Mouse (Mus musculus) spleen, adult 2 months (tissue): ENCODE data around the gene Rbks. TPM values are rescaled to one million over a fixed set of nuclear protein-coding genes. Genes with fewer than 3 reads are reported as not detected.

Experiments used
- DNase-seq, 2 experiments: peaks; one replicate each; pipeline versions ENCODE4 v3.0.0 to v3.0.0-alpha.2; 2012 to 2021; ENCODE audit warnings: low spot score in 2 of 2, low read depth in 1 of 2
- H3K27ac ChIP-seq: fragments of 200-500 bp; 2 replicates; pipeline ENCODE4 v1.5.1; 2012; ENCODE audit warnings: low read length, inconsistent platforms; ENCODE audit not compliant: insufficient read depth
- H3K27me3 ChIP-seq: fragments of 200-500 bp; 2 replicates; pipeline ENCODE4 v1.6.1; 2012; ENCODE audit warnings: mild to moderate bottlenecking, moderate library complexity, low read length, inconsistent platforms; ENCODE audit not compliant: control insufficient read depth, insufficient read depth
- H3K36me3 ChIP-seq: fragments of 200-500 bp; 2 replicates; pipeline ENCODE4 v1.6.1; 2012; ENCODE audit warnings: mild to moderate bottlenecking, low read length, inconsistent platforms; ENCODE audit not compliant: control insufficient read depth, insufficient read depth
- H3K4me1 ChIP-seq: fragments of 200-500 bp; 2 replicates; pipeline ENCODE4 v1.6.1; 2011; ENCODE audit warnings: inconsistent platforms; ENCODE audit not compliant: control insufficient read depth, insufficient read depth, insufficient read length
- H3K4me3 ChIP-seq: fragments of 200-500 bp; 2 replicates; pipeline ENCODE4 v1.5.1; 2011; ENCODE audit warnings: mild to moderate bottlenecking, inconsistent platforms; ENCODE audit not compliant: insufficient read depth, insufficient read length; ENCODE audit errors: extremely low read depth
- CTCF ChIP-seq: fragments of 200-500 bp; IDR thresholded peaks from 2 replicates; pipeline ENCODE4 v1.5.1; 2011; ENCODE audit warnings: mild to moderate bottlenecking, inconsistent platforms; ENCODE audit not compliant: insufficient read depth, insufficient read length, insufficient replicate concordance; ENCODE audit errors: extremely low read depth
- POLR2A ChIP-seq: fragments of 200-500 bp; IDR thresholded peaks from 2 replicates; pipeline ENCODE4 v1.6.1; 2011; ENCODE audit warnings: low read depth, low read length, inconsistent platforms
- WGBS: fragments of 180-500 bp; shearing (Covaris S2); methylation state at CpG from one replicate; pipeline ENCODE4 v1.1.7; 2018; 5-methylcytosine and 5-hydroxymethylcytosine counted together
- polyA plus RNA-seq: library from polyadenylated mRNA; depleted of rRNA; stranded (reverse); fragments of >200 nt; gene quantifications from 2 replicates; pipeline ENCODE4 v1.2.3, GENCODE M21; 2012

The Rbks gene
- polyA plus RNA-seq, 1 experiment, result 4.0 TPM

DNA sequence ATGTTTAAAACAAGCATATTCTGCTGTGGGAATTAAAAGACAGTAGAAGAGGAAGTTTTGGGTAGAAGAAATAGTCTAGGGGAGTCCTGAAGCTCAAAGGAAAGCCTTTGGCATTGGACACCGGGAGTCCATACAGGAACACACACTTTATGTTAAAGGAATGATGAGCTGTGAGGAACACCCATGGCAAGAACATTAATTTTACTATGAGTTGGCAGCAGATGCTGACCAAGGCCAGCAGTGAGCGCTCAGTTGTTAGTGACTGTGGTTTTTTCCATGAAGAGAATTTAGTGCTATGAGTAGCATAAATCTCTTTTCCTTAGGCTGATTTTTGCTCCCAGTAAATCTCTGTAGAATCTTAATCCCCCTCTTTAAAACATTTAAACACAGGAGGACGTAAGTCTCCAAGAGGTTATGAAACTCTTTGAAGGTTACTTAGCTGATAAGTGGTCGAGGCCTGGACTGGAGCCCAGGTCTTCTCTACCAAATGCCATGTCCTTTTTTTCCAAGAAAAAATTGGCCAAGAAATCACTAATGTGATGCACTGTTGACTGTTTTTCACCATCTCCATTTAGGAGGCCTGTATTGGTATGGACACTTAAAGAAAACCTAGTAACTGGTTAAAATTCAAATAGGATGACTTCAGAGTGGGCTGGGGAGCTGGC is 18.2 kb upstream of the Rbks start:
- peaks cover 5% of the 10 kb centered on the region; the same call in 1 of the 2 replicates for H3K4me1 ChIP-seq
- 83% methylated on average over 4 of the region's 4 CpGs for WGBS
- H3K36me3 ChIP-seq, result no peaks in the 10 kb centered on the region

DNA sequence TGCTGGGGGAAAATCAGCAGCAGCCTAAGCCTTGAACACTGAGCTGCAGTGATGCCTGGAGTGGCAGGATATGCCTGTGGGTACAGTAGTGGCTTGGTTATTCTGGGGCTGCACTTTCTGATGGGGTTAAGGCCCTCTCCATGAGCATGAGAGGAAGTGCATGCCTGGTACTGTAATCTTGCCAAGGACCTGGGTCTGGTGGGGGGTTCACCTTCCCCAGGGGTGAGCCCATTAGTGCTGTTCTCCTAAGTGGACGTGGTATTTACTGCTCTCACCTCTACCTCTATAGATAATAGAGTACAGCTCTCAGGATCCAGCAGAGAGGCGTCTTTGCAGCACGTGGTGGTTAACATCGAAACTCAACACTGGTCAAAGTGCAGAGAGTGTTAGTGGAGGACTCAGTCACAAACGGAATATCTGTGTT is 16.4 kb upstream of the Rbks start:
- Histone ChIP-seq H3K27me3 (no peaks in the 10 kb centered on the region), H3K4me3 (no peak overlapping the region), H3K4me1 (peaks cover 5% of the 10 kb centered on the region; the same call in 1 of the 2 replicates), H3K27ac (no peak overlapping the region), H3K36me3 (no peaks in the 10 kb centered on the region)
- WGBS, result 46% methylated on average over 5 of the region's 5 CpGs
- no peak for DNase-seq
- TF ChIP-seq CTCF (no peak), POLR2A (no peak)

More for the DNA sequence above, 18.2 kb upstream of the Rbks start:
- no peaks in the 10 kb centered on the region for H3K27me3 ChIP-seq
- no peak for DNase-seq
- no peak overlapping the region for H3K4me3 ChIP-seq
- TF ChIP-seq CTCF (no peak), POLR2A (no peak)
- H3K27ac ChIP-seq, result no peak overlapping the region

DNA sequence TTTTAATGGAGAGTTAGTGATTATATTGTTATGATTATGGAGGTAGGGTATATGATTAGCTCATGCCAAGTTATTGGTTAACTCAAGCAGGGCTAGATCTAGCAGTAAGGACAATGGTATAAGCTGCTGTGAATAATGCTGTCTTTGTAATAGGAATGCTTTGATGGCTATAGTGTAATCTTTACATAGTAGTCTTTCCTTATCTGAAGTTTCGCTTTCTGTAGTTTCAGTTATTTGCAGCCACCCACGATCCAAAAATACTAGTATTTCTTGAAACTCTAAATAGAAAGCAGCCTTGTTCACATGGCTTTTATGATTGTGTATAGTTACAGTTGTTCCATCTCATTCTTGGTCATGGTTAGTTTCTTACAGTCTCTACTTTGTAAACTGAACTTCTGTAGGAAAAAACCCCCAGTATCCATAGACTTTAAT is 15.9 kb upstream of the Rbks start:
- Histone ChIP-seq H3K4me1 (peaks cover 5% of the 10 kb centered on the region; the same call in 1 of the 2 replicates), H3K36me3 (no peaks in the 10 kb centered on the region), H3K27me3 (no peaks in the 10 kb centered on the region), H3K27ac (no peak overlapping the region), H3K4me3 (no peak overlapping the region)
- DNase-seq, result no peak
- WGBS, result 32% methylated on average over 2 of the region's 2 CpGs
- no peak for TF ChIP-seq POLR2A
- TF ChIP-seq CTCF, result no peak

DNA sequence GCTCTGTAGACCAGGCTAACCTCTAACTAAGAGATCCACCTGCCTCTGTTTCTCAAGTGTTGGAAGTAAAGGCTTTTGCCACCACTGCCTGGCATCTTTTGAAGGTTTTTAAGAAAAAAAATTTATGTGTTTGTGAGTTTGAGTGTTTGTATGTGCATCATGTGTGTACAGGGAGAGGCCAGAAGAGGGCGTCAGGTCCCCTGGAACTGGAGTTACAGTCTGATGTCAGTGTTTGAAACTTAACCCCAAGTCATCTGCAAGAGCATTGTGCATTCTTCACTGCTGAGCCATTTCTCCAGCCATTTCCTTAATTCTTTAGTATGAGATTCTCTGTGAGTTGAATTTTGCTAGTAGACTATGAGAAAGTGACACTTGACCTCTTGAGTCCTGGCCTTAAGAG is 12.0 kb upstream of the Rbks start:
- H3K4me1 ChIP-seq, result peaks cover 5% of the 10 kb centered on the region; the same call in 1 of the 2 replicates

DNA sequence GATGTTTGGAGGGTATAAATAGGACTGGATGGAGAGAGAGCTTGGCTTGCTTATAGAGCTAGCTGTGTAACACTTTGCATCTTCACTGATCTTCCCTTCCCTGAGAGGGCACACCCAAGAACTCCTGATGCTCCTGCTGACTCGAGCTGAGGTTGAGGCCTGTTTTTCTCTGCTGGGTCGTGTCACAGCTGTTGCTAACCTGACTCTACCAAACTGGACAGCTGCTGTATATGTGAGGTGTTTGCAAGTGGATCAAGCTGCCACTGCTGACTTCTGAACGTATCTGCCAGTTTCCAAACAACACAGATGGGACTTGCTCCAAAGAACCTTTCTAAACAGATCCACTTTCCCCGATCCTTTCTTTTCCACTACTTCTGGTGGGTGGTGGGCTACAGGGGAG is 9.4 kb upstream of the Rbks start:
- peaks cover 2% of the 10 kb centered on the region for H3K36me3 ChIP-seq
- 94% methylated on average over 4 of the region's 4 CpGs for WGBS

More for the DNA sequence above, 12.0 kb upstream of the Rbks start:
- Histone ChIP-seq H3K27ac (no peak overlapping the region), H3K27me3 (no peaks in the 10 kb centered on the region), H3K4me3 (no peak overlapping the region), H3K36me3 (no peaks in the 10 kb centered on the region)
- 81% methylated on average over 1 of the region's 1 CpGs for WGBS
- TF ChIP-seq CTCF, result peak; percentile 15; the same call in 1 of the 2 replicates
- TF ChIP-seq POLR2A, result no peak
- DNase-seq, result no peak

DNA sequence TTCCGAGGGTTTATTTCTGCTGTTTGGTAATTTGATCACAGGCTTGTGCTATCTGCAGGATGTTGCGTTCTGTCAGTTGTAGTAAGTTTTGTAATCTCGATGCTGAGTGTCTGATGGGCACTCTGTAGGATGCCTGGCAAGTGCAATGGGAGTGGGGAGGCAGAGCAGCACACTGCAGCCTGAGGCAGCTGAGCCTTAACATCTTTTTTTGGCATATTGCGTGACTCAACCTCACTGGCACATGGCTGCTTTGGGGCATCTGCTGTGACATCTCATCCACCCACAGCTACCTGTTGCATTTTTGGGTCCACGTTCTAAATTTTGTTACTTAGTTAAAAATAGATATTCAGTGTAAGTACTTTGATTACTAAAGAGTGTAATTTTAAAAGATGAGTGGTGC is 7.5 kb upstream of the Rbks start:
- Histone ChIP-seq H3K36me3 (peaks cover 2% of the 10 kb centered on the region), H3K27ac (no peak overlapping the region), H3K4me3 (no peak overlapping the region), H3K27me3 (no peaks in the 10 kb centered on the region), H3K4me1 (no peaks in the 10 kb centered on the region)
- no peak for TF ChIP-seq POLR2A
- TF ChIP-seq CTCF, result no peak
- WGBS, result 90% methylated on average over 5 of the region's 5 CpGs
- DNase-seq, result no peak

More for the DNA sequence above, 9.4 kb upstream of the Rbks start:
- no peak overlapping the region for H3K27ac ChIP-seq
- no peaks in the 10 kb centered on the region for H3K27me3 ChIP-seq
- TF ChIP-seq CTCF, result no peak
- DNase-seq, result no peak
- H3K4me3 ChIP-seq, result no peak overlapping the region
- H3K4me1 ChIP-seq, result no peaks in the 10 kb centered on the region

DNA sequence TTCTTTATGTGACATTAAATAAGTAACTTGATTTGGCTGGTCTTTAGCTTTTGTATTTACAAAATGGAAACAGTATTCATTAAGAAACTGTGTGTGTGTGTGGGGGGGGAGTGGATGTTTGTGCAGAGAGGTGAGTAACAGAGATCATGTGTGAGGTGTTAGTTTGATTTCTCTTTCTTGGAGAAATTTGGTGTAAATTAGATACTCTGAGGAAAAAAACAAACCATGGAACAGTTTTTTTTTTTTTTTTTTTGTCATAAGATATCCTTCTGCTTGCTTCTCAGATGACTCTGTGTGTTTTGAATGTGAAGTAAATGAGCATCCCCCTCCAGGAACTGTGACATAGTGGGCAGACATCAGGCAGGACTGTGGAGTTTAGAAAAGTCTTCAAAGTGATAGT is 2.0 kb upstream of the Rbks start:
- Histone ChIP-seq H3K27me3 (no peaks in the 10 kb centered on the region), H3K27ac (no peak overlapping the region), H3K36me3 (peaks cover 2% of the 10 kb centered on the region), H3K4me1 (peaks cover 3% of the 10 kb centered on the region; the same call in 1 of the 2 replicates), H3K4me3 (no peak overlapping the region)
- no peak for DNase-seq
- no peak for TF ChIP-seq CTCF
